ENCODE assay signal across 15 mouse cellular contexts in the genomic region with DNA sequence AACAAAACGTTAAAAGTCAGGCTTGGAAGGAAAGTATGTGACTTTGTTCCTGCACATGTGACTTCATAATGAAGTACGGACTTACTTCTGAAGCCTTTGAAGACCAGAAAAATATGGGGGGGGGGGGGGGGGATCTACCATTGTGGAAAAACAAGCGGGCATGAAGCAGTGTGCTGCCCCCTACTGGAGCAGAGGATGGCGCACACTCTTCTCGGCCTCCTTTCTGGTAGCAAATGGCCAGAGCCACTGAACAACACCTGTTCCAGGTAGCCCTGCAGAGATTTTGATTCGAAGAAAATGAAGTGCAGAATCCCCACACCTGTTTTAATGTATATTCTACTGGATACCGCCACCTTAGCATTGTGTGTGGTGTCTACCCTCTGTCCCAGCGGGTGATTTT.
DNase-seq lines count a peak whose midpoint lies in the region; ATAC-seq and TF ChIP-seq lines count a peak whose summit lies in the region.
"Had no signal": no experiment of that assay in that cellular context is flagged by ENCODE, and none has a peak within 500 bp of the region (broad histone marks: within the 10 kb centered on the region; RNA-seq: fewer than 3 reads in every experiment).

No protein-coding gene starts in this region.

- 68% methylated on average over 8 of the region's 8 CpGs for WGBS in intestine, postnatal 0 days
- WGBS in intestine, embryonic 16.5 days: 63% methylated on average over 8 of the region's 8 CpGs

- H3K4me2 ChIP-seq in intestine, postnatal 0 days (replicated peaks; ENCODE audit: low read depth): no peak overlapping the region
- no peak overlapping the region for H3K4me2 ChIP-seq in intestine, embryonic 16.5 days (ENCODE audit: low read depth, low read length)
- H3K4me2 ChIP-seq: forebrain, embryonic 13.5 days; intestine, embryonic 15.5 days; midbrain, embryonic 11.5 days; neural tube, embryonic 12.5 days had no signal

- H3K27ac ChIP-seq in intestine, postnatal 0 days (ENCODE audit: low read depth, low read length): no peak overlapping the region
- no peak overlapping the region for H3K27ac ChIP-seq in intestine, embryonic 16.5 days (ENCODE audit: low read length)
- H3K27ac ChIP-seq: embryonic facial prominence, embryonic 10.5 days; forebrain, embryonic 13.5 days; intestine, embryonic 15.5 days; neural tube, embryonic 12.5 days had no signal

- H3K9me3 ChIP-seq in intestine, postnatal 0 days (ENCODE audit: control insufficient read depth): no peaks in the 10 kb centered on the region
- H3K9me3 ChIP-seq in intestine, embryonic 16.5 days (ENCODE audit: control insufficient read depth, low read length): no peaks in the 10 kb centered on the region
- H3K9me3 ChIP-seq: embryonic facial prominence, embryonic 10.5 days; forebrain, embryonic 13.5 days; intestine, embryonic 15.5 days; neural tube, embryonic 12.5 days had no signal

- no peak overlapping the region for H3K9ac ChIP-seq in intestine, postnatal 0 days (ENCODE audit: low read depth, low read length)
- no peak overlapping the region for H3K9ac ChIP-seq in intestine, embryonic 16.5 days (ENCODE audit: low read depth, low read length)
- H3K9ac ChIP-seq: forebrain, embryonic 13.5 days; intestine, embryonic 15.5 days; liver, postnatal 0 days; neural tube, embryonic 12.5 days had no signal

- H3K4me3 ChIP-seq in intestine, postnatal 0 days (ENCODE audit: low read depth, low read length): no peak overlapping the region
- H3K4me3 ChIP-seq in intestine, embryonic 16.5 days (ENCODE audit: low read length): no peak overlapping the region
- H3K4me3 ChIP-seq: embryonic facial prominence, embryonic 10.5 days; forebrain, embryonic 13.5 days; intestine, embryonic 15.5 days; neural tube, embryonic 12.5 days had no signal

- 0 out of 2 replicates have a peak, but pooled peaks have one; percentile 4 for TF ChIP-seq CTCF in intestine, postnatal 0 days (IDR thresholded peaks at IDR 0.05; ENCODE audit: low read depth)

- no peaks in the 10 kb centered on the region for H3K36me3 ChIP-seq in intestine, postnatal 0 days (ENCODE audit: control insufficient read depth, insufficient read depth)
- no peaks in the 10 kb centered on the region for H3K36me3 ChIP-seq in intestine, embryonic 16.5 days (ENCODE audit: control insufficient read depth, insufficient read depth, low read length)
- H3K36me3 ChIP-seq: embryonic facial prominence, embryonic 10.5 days; intestine, embryonic 15.5 days; neural tube, embryonic 12.5 days had no signal

- no peaks in the 10 kb centered on the region for H3K4me1 ChIP-seq in intestine, postnatal 0 days (replicated peaks; ENCODE audit: control insufficient read depth, insufficient read depth, low read length)
- no peaks in the 10 kb centered on the region for H3K4me1 ChIP-seq in intestine, embryonic 16.5 days (ENCODE audit: control insufficient read depth, insufficient read depth, low read length)
- H3K4me1 ChIP-seq: intestine, embryonic 15.5 days had no signal

- H3K27me3 ChIP-seq in intestine, postnatal 0 days (replicated peaks; ENCODE audit: control insufficient read depth, insufficient read depth, low read length): no peaks in the 10 kb centered on the region
- no peaks in the 10 kb centered on the region for H3K27me3 ChIP-seq in intestine, embryonic 16.5 days (replicated peaks; ENCODE audit: control insufficient read depth, insufficient read depth, low read length)
- H3K27me3 ChIP-seq: forebrain, embryonic 13.5 days; intestine, embryonic 15.5 days; neural tube, embryonic 12.5 days had no signal

- peak; percentile 10 to 55 for DNase-seq in adrenal gland, adult (ENCODE audit: inconsistent age in 2 of 2, low spot score in 1 of 2)
- no peak for DNase-seq in adrenal gland, adult 8-10 months
- peak; percentile 2 for DNase-seq in ovary, postnatal 14 days (ENCODE audit: low spot score)
- DNase-seq in ovary, postnatal 10 days (ENCODE audit: low spot score): no peak
- peak; percentile 19 for DNase-seq in testis, postnatal 14 days (ENCODE audit: low spot score)
- DNase-seq in thymus, postnatal 0 days (ENCODE audit: low spot score): no peak
- DNase-seq: heart, postnatal 36 days; liver, postnatal 0 days had no signal

- ATAC-seq in intestine, postnatal 0 days: no peak
- ATAC-seq in intestine, embryonic 16.5 days: no peak
- ATAC-seq: forebrain, embryonic 13.5 days; intestine, embryonic 15.5 days; liver, postnatal 0 days had no signal

Comparison
In these comparisons a context has a peak if more than half of its experiments do, and no peak if none do; other contexts are left out.
1. DNase-seq: peak in adrenal gland, adult (2 of 2), ovary, postnatal 14 days (single experiment) and testis, postnatal 14 days (single experiment); none in adrenal gland, adult 8-10 months (single experiment), ovary, postnatal 10 days (single experiment) and thymus, postnatal 0 days (single experiment).